Comparison of ENCODE assay signal across 23 mouse cellular contexts in genomic region chr10:125147239-125147782, GRCm38 (mm10).
DNase-seq lines count a peak whose midpoint lies in the region; ATAC-seq and TF ChIP-seq lines count a peak whose summit lies in the region.
"Had no signal": no experiment of that assay in that cellular context is flagged by ENCODE, and none has a peak within 500 bp of the region (broad histone marks: within the 10 kb centered on the region; RNA-seq: fewer than 3 reads in every experiment).

No protein-coding gene starts in this region.

- H3K9me3 ChIP-seq in stomach, embryonic 14.5 days (ENCODE audit: control insufficient read depth, low read depth, low read length): no peaks in the 10 kb centered on the region
- H3K9me3 ChIP-seq in stomach, postnatal 0 days (ENCODE audit: control insufficient read depth, low read length): no peaks in the 10 kb centered on the region
- H3K9me3 ChIP-seq in stomach, embryonic 15.5 days: no peaks in the 10 kb centered on the region
- H3K9me3 ChIP-seq: embryonic facial prominence, embryonic 13.5 days; embryonic facial prominence, embryonic 15.5 days; forebrain, embryonic 10.5 days; forebrain, embryonic 12.5 days had no signal

- no peak for TF ChIP-seq EP300 in stomach, postnatal 0 days (optimal IDR thresholded peaks at IDR 0.05)

- no peak overlapping the region for H3K9ac ChIP-seq in stomach, embryonic 14.5 days (replicated peaks; ENCODE audit: low read depth, low read length)
- no peak overlapping the region for H3K9ac ChIP-seq in stomach, postnatal 0 days (ENCODE audit: low read length)
- H3K9ac ChIP-seq in stomach, embryonic 15.5 days: no peak overlapping the region
- H3K9ac ChIP-seq: embryonic facial prominence, embryonic 13.5 days; embryonic facial prominence, embryonic 15.5 days; forebrain, embryonic 12.5 days had no signal

- no peak overlapping the region for H3K27ac ChIP-seq in stomach, embryonic 14.5 days (ENCODE audit: low read length)
- no peak overlapping the region for H3K27ac ChIP-seq in stomach, postnatal 0 days (replicated peaks)
- no peak overlapping the region for H3K27ac ChIP-seq in stomach, embryonic 15.5 days
- H3K27ac ChIP-seq: embryonic facial prominence, embryonic 13.5 days; embryonic facial prominence, embryonic 15.5 days; forebrain, embryonic 10.5 days; forebrain, embryonic 12.5 days had no signal

- DNase-seq in stomach, postnatal 0 days (ENCODE audit: low spot score): no peak
- DNase-seq in yolk sac, embryonic 10.5 days (ENCODE audit: low spot score): peak; percentile 58
- no peak for DNase-seq in gastrocnemius, postnatal 4 days (ENCODE audit: low spot score in 2 of 2)
- no peak for DNase-seq in gastrocnemius, postnatal 10 days
- DNase-seq: adrenal gland, adult 2 months; adrenal gland, postnatal 14 days; adrenal gland, postnatal 36 days; cerebellum, adult 11 months; cerebellum, adult 18-20 months; cerebellum, adult 8-10 months; cerebellum, adult 9-11 months; cerebellum, postnatal 14 days; cerebellum, postnatal 36 days; embryo, embryonic 11 days had no signal

- TF ChIP-seq CTCF in stomach, postnatal 0 days (IDR thresholded peaks at IDR 0.05; ENCODE audit: low read depth): no peak

- ATAC-seq in stomach, embryonic 14.5 days (ENCODE audit: insufficient number of reproducible peaks, insufficient read depth, low FRiP score, low read depth): peak; percentile 80; the same call in 1 of the 2 replicates
- ATAC-seq in stomach, postnatal 0 days (ENCODE audit: low FRiP score, low TSS enrichment): no peak
- peak; percentile 81 for ATAC-seq in stomach, embryonic 15.5 days (ENCODE audit: insufficient read depth, low FRiP score, low read depth)
- ATAC-seq: forebrain, embryonic 14.5 days; forebrain, embryonic 16.5 days had no signal

- H3K4me2 ChIP-seq in stomach, embryonic 14.5 days (replicated peaks; ENCODE audit: low read depth, low read length): no peak overlapping the region
- H3K4me2 ChIP-seq in stomach, postnatal 0 days (replicated peaks; ENCODE audit: low read depth): no peak overlapping the region
- H3K4me2 ChIP-seq in stomach, embryonic 15.5 days: no peak overlapping the region
- H3K4me2 ChIP-seq: embryonic facial prominence, embryonic 13.5 days; embryonic facial prominence, embryonic 15.5 days; forebrain, embryonic 12.5 days had no signal

- no peaks in the 10 kb centered on the region for H3K27me3 ChIP-seq in stomach, embryonic 14.5 days (ENCODE audit: control insufficient read depth, insufficient read depth, low read length)
- no peaks in the 10 kb centered on the region for H3K27me3 ChIP-seq in stomach, postnatal 0 days (ENCODE audit: control insufficient read depth, insufficient read depth, low read length)
- no peaks in the 10 kb centered on the region for H3K27me3 ChIP-seq in stomach, embryonic 15.5 days (replicated peaks)
- H3K27me3 ChIP-seq: embryonic facial prominence, embryonic 13.5 days; embryonic facial prominence, embryonic 15.5 days; forebrain, embryonic 12.5 days had no signal

- no peaks in the 10 kb centered on the region for H3K4me1 ChIP-seq in stomach, embryonic 14.5 days (ENCODE audit: control insufficient read depth, insufficient read depth, low read length)
- no peaks in the 10 kb centered on the region for H3K4me1 ChIP-seq in stomach, postnatal 0 days (replicated peaks; ENCODE audit: control insufficient read depth, insufficient read depth)
- no peaks in the 10 kb centered on the region for H3K4me1 ChIP-seq in stomach, embryonic 15.5 days
- H3K4me1 ChIP-seq: embryonic facial prominence, embryonic 13.5 days; embryonic facial prominence, embryonic 15.5 days had no signal

- H3K4me3 ChIP-seq in stomach, embryonic 14.5 days (ENCODE audit: low read depth, low read length): no peak overlapping the region
- no peak overlapping the region for H3K4me3 ChIP-seq in stomach, postnatal 0 days (ENCODE audit: low read depth, low read length)
- no peak overlapping the region for H3K4me3 ChIP-seq in stomach, embryonic 15.5 days (replicated peaks)
- H3K4me3 ChIP-seq: embryonic facial prominence, embryonic 13.5 days; embryonic facial prominence, embryonic 15.5 days; erythroblast, embryonic 14.5 days; forebrain, embryonic 10.5 days; forebrain, embryonic 12.5 days had no signal

- no peaks in the 10 kb centered on the region for H3K36me3 ChIP-seq in stomach, embryonic 14.5 days (ENCODE audit: control insufficient read depth, insufficient read depth, low read length)
- H3K36me3 ChIP-seq in stomach, postnatal 0 days (ENCODE audit: control insufficient read depth, insufficient read depth, low read length): no peaks in the 10 kb centered on the region
- no peaks in the 10 kb centered on the region for H3K36me3 ChIP-seq in stomach, embryonic 15.5 days
- H3K36me3 ChIP-seq: embryonic facial prominence, embryonic 13.5 days; embryonic facial prominence, embryonic 15.5 days; forebrain, embryonic 10.5 days; forebrain, embryonic 12.5 days had no signal
